Mouse (Mus musculus) MEL (cell line): ENCODE results near the gene Uqcrh. TPM values are rescaled to one million over a fixed set of nuclear protein-coding genes. Genes with fewer than 3 reads are reported as not detected.
A peak's percentile ranks its signal among the peaks of the same experiment; 100 is the strongest.

Experiments
- DNase-seq: peaks from one replicate; pipeline ENCODE4 v3.0.0; 2011; ENCODE audit warnings: low read depth, low spot score
- H3K27ac ChIP-seq: 2 replicates; pipeline ENCODE4 v1.5.1; 2012; ENCODE audit warnings: low read depth, mild to moderate bottlenecking, control low read depth, low read length, moderate library complexity; ENCODE audit not compliant: control insufficient read depth
- H3K27me3 ChIP-seq, 2 experiments: fragments of 150-350 bp in 1 of 2; sonication (generic) in 1 of 2; 2 replicates each; pipeline ENCODE4 v1.6.1; 2012; ENCODE audit warnings: low read length in 2 of 2, mild to moderate bottlenecking in 2 of 2, improper control_type of control experiment in 1 of 2, moderate library complexity in 1 of 2; ENCODE audit not compliant: insufficient read depth in 2 of 2, control insufficient read depth in 1 of 2
- H3K36me3 ChIP-seq, 2 experiments: 2 replicates each; pipeline ENCODE4 v1.6.1; 2012 to 2014; ENCODE audit warnings: low read length in 2 of 2, improper control_type of control experiment in 1 of 2, inconsistent platforms in 1 of 2, mild to moderate bottlenecking in 1 of 2; ENCODE audit not compliant: insufficient read depth in 2 of 2, control insufficient read depth in 1 of 2
- H3K4me1 ChIP-seq, 2 experiments: fragments of 150-350 bp in 1 of 2; sonication (generic) in 1 of 2; 2 replicates each; pipeline ENCODE4 v1.6.1; 2012; ENCODE audit warnings: low read length in 2 of 2, improper control_type of control experiment in 1 of 2, mild to moderate bottlenecking in 1 of 2; ENCODE audit not compliant: insufficient read depth in 2 of 2, control insufficient read depth in 1 of 2
- H3K4me3 ChIP-seq, 2 experiments: fragments of 150-350 bp in 1 of 2; sonication (generic) in 1 of 2; 2 replicates each; pipeline ENCODE4 v1.5.1; 2012; ENCODE audit warnings: low read depth in 2 of 2, low read length in 2 of 2, mild to moderate bottlenecking in 2 of 2, moderate library complexity in 2 of 2, control low read depth in 1 of 2, improper control_type of control experiment in 1 of 2; ENCODE audit not compliant: control insufficient read depth in 1 of 2, insufficient read depth in 1 of 2
- H3K79me2 ChIP-seq: 2 replicates; pipeline ENCODE4 v1.6.1; 2012; ENCODE audit warnings: mild to moderate bottlenecking, low read length, moderate library complexity; ENCODE audit not compliant: control insufficient read depth, poor library complexity, insufficient read depth
- H3K9ac ChIP-seq: 2 replicates; pipeline ENCODE4 v1.6.1; 2012; ENCODE audit warnings: low read depth, mild to moderate bottlenecking, control low read depth, low read length, moderate library complexity; ENCODE audit not compliant: control insufficient read depth, poor library complexity, severe bottlenecking
- H3K9me3 ChIP-seq: fragments of 150-350 bp; sonication (generic); replicated peaks from 2 replicates; pipeline ENCODE4 v1.6.1; 2012; ENCODE audit warnings: mild to moderate bottlenecking, low read length, improper control_type of control experiment, moderate library complexity; ENCODE audit not compliant: insufficient read depth
- CHD1 ChIP-seq: IDR thresholded peaks from 2 replicates; pipeline ENCODE4 v1.6.1; 2012; ENCODE audit warnings: low read depth, mild to moderate bottlenecking, inconsistent platforms, low read length, improper control_type of control experiment
- CTCF ChIP-seq, 3 experiments: IDR thresholded peaks in 2 of 3; conservative IDR thresholded peaks in 1 of 3; 2 replicates each; pipeline ENCODE4 v1.5.1; 2011 to 2012; ENCODE audit warnings: low read length in 3 of 3, low read depth in 2 of 3, mild to moderate bottlenecking in 2 of 3, improper control_type of control experiment in 1 of 3, inconsistent platforms in 1 of 3, mixed read lengths in 1 of 3, moderate library complexity in 1 of 3; ENCODE audit not compliant: control insufficient read depth in 1 of 3, insufficient read depth in 1 of 3, poor library complexity in 1 of 3, severe bottlenecking in 1 of 3
- E2F4 ChIP-seq: IDR thresholded peaks from 2 replicates; pipeline ENCODE4 v1.6.1; 2011; ENCODE audit warnings: low read depth, low read length, improper control_type of control experiment, borderline replicate concordance
- EP300 ChIP-seq, 2 experiments: IDR thresholded peaks; 2 replicates each; pipeline ENCODE4 v1.6.1; 2011; ENCODE audit warnings: improper control_type of control experiment in 2 of 2, low read length in 2 of 2, low read depth in 1 of 2, mild to moderate bottlenecking in 1 of 2
- GATA1 ChIP-seq: IDR thresholded peaks from 2 replicates; pipeline ENCODE4 v1.6.1; 2011; ENCODE audit warnings: low read depth, low read length, improper control_type of control experiment
- JUND ChIP-seq: IDR thresholded peaks from 2 replicates; pipeline ENCODE4 v1.6.1; 2011; ENCODE audit warnings: low read depth, mild to moderate bottlenecking, improper control_type of control experiment, low read length
- MAZ ChIP-seq: IDR thresholded peaks from 2 replicates; pipeline ENCODE4 v1.6.1; 2012; ENCODE audit warnings: low read depth, mild to moderate bottlenecking, inconsistent platforms, low read length, improper control_type of control experiment
- MEF2A ChIP-seq: IDR thresholded peaks from 2 replicates; pipeline ENCODE4 v1.6.1; 2014; ENCODE audit warnings: low read depth, mild to moderate bottlenecking, inconsistent platforms, low read length, improper control_type of control experiment; ENCODE audit not compliant: poor library complexity, insufficient replicate concordance, severe bottlenecking; ENCODE audit errors: extremely low read depth
- MYB ChIP-seq: IDR thresholded peaks from 2 replicates; pipeline ENCODE4 v1.6.1; 2011; ENCODE audit warnings: mild to moderate bottlenecking, low read depth, low read length, improper control_type of control experiment
- MYC ChIP-seq: IDR thresholded peaks from 2 replicates; pipeline ENCODE4 v1.6.1; 2011; ENCODE audit warnings: low read depth, mild to moderate bottlenecking, low read length, improper control_type of control experiment, moderate library complexity
- NELFE ChIP-seq: IDR thresholded peaks from 2 replicates; pipeline ENCODE4 v1.6.1; 2011; ENCODE audit warnings: low read depth, low read length, improper control_type of control experiment
- POLR2A ChIP-seq, 2 experiments: IDR thresholded peaks; 2 replicates each; pipeline ENCODE4 v1.6.1; 2011 to 2012; ENCODE audit warnings: low read length in 2 of 2, mild to moderate bottlenecking in 2 of 2, control low read depth in 1 of 2, improper control_type of control experiment in 1 of 2, low read depth in 1 of 2, moderate library complexity in 1 of 2; ENCODE audit not compliant: control insufficient read depth in 1 of 2, insufficient read depth in 1 of 2, poor library complexity in 1 of 2
- POLR2AphosphoS5 ChIP-seq: IDR thresholded peaks from 2 replicates; pipeline ENCODE4 v1.6.1; 2012; ENCODE audit warnings: low read depth, borderline replicate concordance, mild to moderate bottlenecking, inconsistent platforms, low read length, moderate library complexity, mixed read lengths
- RAD21 ChIP-seq: IDR thresholded peaks from 2 replicates; pipeline ENCODE4 v1.6.1; 2011; ENCODE audit warnings: mild to moderate bottlenecking, low read depth, low read length, improper control_type of control experiment
- RCOR1 ChIP-seq: IDR thresholded peaks from 2 replicates; pipeline ENCODE4 v1.6.1; 2012; ENCODE audit warnings: low read depth, mild to moderate bottlenecking, inconsistent platforms, low read length, improper control_type of control experiment
- SMC3 ChIP-seq: IDR thresholded peaks from 2 replicates; pipeline ENCODE4 v1.6.1; 2011; ENCODE audit warnings: low read depth, low read length, improper control_type of control experiment
- USF2 ChIP-seq, 2 experiments: IDR thresholded peaks; 2 replicates each; pipeline ENCODE4 v1.6.1; 2011 to 2012; ENCODE audit warnings: improper control_type of control experiment in 2 of 2, low read length in 2 of 2, borderline replicate concordance in 1 of 2, inconsistent platforms in 1 of 2, low read depth in 1 of 2, mild to moderate bottlenecking in 1 of 2; ENCODE audit not compliant: insufficient read depth in 1 of 2
- polyA plus RNA-seq, 2 experiments: library from polyadenylated mRNA; stranded (reverse) in 1 of 2; unstranded in 1 of 2; fragments of >175 nt in 1 of 2; fragments of >200 nt in 1 of 2; gene quantifications; 2 replicates each; pipeline versions ENCODE4 v1.2.1 to v1.2.4; 2012; ENCODE audit warnings: low replicate concordance in 2 of 2, low read depth in 1 of 2; ENCODE audit not compliant: insufficient read length in 2 of 2, insufficient read depth in 1 of 2, missing spikeins in 1 of 2
- total RNA-seq: library from RNA; depleted of rRNA; stranded (reverse); fragments of 300-350 nt; gene quantifications from 2 replicates; pipeline ENCODE4 v1.2.3, GENCODE M21; 2012

The Uqcrh gene
- total and polyA plus RNA-seq, 3 experiments = 392 to 529 (median 414) TPM

DNA sequence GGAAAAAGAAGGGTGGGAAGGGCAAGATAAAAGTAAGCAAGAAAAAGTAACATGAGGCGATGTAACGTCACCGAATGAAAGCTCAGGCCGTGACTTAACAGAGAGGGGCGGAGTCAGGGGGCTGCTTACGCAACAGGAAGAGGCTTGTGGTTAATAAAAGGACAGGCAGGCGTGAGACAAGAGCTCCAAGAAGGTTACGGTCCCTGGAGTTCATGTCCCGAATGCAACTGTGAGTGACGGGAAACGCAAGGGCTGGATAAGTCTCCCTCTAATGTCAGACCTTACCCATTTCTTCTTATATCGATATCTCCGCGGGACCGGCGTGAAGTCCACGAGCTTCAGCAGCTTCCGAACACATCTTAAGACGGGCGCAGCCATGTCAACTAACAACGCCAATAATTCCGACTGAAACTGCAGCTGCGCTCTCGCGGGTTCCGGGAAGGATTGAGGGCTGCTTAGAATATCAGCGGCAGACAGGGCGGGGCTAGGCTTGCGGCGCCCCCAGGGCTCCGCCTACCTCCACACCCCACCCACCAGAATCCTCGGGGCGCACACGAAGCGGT lies 21.4 kb downstream of the Uqcrh start, which contains the start of gene Nsun4 (continued):
- TF ChIP-seq CHD1 = no peak
- TF ChIP-seq JUND = no peak
- no peak for TF ChIP-seq RCOR1

DNA sequence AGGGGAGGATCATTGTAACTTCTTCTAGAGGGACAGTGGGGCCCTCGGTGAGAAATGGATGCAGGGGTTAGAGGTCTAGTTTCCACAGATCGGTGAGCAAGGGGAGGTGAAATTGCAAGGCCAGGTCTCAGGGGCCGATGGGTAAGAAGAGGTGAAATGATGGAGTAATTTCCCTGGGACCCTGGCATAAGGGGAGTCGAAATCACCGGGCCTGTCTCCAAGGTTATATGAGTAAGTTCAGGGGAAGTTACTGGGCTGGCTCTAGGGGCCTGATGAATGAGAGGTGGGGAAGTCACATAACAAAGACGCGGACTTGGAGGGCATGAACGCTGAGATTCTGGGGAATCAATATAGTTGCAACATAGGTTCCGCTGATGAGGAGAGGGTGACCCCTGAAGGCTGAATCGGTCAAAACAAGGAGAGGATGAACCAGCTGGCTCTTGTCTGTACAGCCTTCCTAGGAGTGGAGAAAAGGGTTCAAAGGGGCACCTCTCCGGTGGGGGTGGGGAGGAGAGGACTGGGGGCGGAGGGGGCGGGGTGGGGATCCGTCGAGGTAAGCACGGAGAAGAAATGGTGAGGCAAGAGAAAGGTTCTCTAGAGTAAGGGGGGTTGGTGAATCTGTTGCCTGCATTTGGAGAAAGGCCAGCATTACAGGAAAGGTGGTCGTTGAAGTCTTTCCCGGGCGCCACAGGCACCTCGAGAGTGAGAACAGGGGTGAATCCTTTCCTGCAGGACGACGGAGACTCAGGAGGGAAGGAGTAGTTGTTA lies 22.2 kb downstream of the Uqcrh start:
- Histone ChIP-seq H3K27ac (peak overlapping the region; percentile 96), H3K4me1 (peaks cover 13 to 14% of the 10 kb centered on the region in 2 experiments), H3K9ac (peak overlapping the region; percentile 81), H3K36me3 (peaks cover 0 to 11% of the 10 kb centered on the region in 2 experiments; a peak in 2 of 4 replicates), H3K4me3 (peak overlapping the region; percentile 64 to 81), H3K79me2 (no peaks in the 10 kb centered on the region; the same call in 1 of the 2 replicates), H3K27me3 (no peaks in the 10 kb centered on the region), H3K9me3 (no peaks in the 10 kb centered on the region)
- peak; percentile 40 for DNase-seq
- TF ChIP-seq GATA1 = no peak
- peak in 1 of 3 experiments; percentile 44; a peak in 3 of 6 replicates for TF ChIP-seq CTCF (IDR thresholded peaks at IDR 0.05 in 2 of 3, conservative IDR thresholded peaks at IDR 0.05 in 1 of 3; ENCODE audit: control insufficient read depth in 1 of 3, insufficient read depth in 1 of 3, low read depth in 2 of 3, low read length in 3 of 3, poor library complexity in 1 of 3, severe bottlenecking in 1 of 3)
- TF ChIP-seq MEF2A = no peak
- TF ChIP-seq POLR2A (IDR thresholded peaks at IDR 0.05; ENCODE audit: control insufficient read depth in 1 of 2, insufficient read depth in 1 of 2, low read depth in 1 of 2, low read length in 2 of 2, poor library complexity in 1 of 2) = no peak
- no peak for TF ChIP-seq MYC
- TF ChIP-seq NELFE = no peak
- TF ChIP-seq POLR2AphosphoS5 = no peak
- TF ChIP-seq E2F4 = no peak
- no peak for TF ChIP-seq MYB
- TF ChIP-seq EP300 (IDR thresholded peaks at IDR 0.05; ENCODE audit: low read depth in 1 of 2, low read length in 2 of 2) = no peak
- peak; percentile 40 for TF ChIP-seq RAD21
- no peak for TF ChIP-seq USF2 (IDR thresholded peaks at IDR 0.05; ENCODE audit: borderline replicate concordance in 1 of 2, insufficient read depth in 1 of 2, low read depth in 1 of 2, low read length in 2 of 2)
- no peak for TF ChIP-seq RCOR1
- no peak for TF ChIP-seq MAZ
- 0 out of 2 replicates have a peak, but pooled peaks have one; percentile 22 for TF ChIP-seq SMC3
